Mouse (Mus musculus) forebrain, embryonic 15.5 days (tissue): ENCODE measurements at regions not wholly inside any gene's neighbourhood (a gene's known extent, or its start where the extent isn't known, plus 50 kb on each side); places are given as distances from the start of the nearest gene placed in this dataset.
"Not testable (repeated sequence)": the region's sequence is repeated elsewhere in the genome, so short reads cannot be mapped to it uniquely, and the experiment has no call there.

Source experiments
- ATAC-seq: fragments of 200-750 bp; cut with Nextera tagmentation; replicated peaks from 2 replicates; pipeline ENCODE4 v1.8.0; 2017; ENCODE audit warnings: mild to moderate bottlenecking, moderate TSS enrichment, moderate library complexity
- H3K27ac ChIP-seq: fragments of 300-500 bp; sonication (generic); replicated peaks from 2 replicates; pipeline ENCODE4 v1.5.1; 2015; ENCODE audit warnings: mild to moderate bottlenecking, inconsistent platforms
- H3K27me3 ChIP-seq: fragments of 300-500 bp; sonication (generic); 2 replicates; pipeline ENCODE4 v1.6.1; 2015; ENCODE audit warnings: inconsistent platforms
- H3K36me3 ChIP-seq: fragments of 300-500 bp; sonication (generic); 2 replicates; pipeline ENCODE4 v1.6.1; 2015; ENCODE audit warnings: mild to moderate bottlenecking, inconsistent platforms
- H3K4me1 ChIP-seq: fragments of 300-500 bp; sonication (generic); 2 replicates; pipeline ENCODE4 v1.6.1; 2015; ENCODE audit warnings: inconsistent platforms
- H3K4me2 ChIP-seq: fragments of 300-500 bp; sonication (generic); replicated peaks from 2 replicates; pipeline ENCODE4 v1.6.1; 2015; ENCODE audit warnings: mild to moderate bottlenecking, inconsistent platforms
- H3K4me3 ChIP-seq: fragments of 300-500 bp; sonication (generic); 2 replicates; pipeline ENCODE4 v1.5.1; 2015; ENCODE audit warnings: mild to moderate bottlenecking, inconsistent platforms
- H3K9ac ChIP-seq: fragments of 300-500 bp; sonication (generic); replicated peaks from 2 replicates; pipeline ENCODE4 v1.6.1; 2015; ENCODE audit warnings: mild to moderate bottlenecking, inconsistent platforms
- H3K9me3 ChIP-seq: fragments of 300-500 bp; sonication (generic); 2 replicates; pipeline ENCODE4 v1.6.1; 2016; ENCODE audit warnings: inconsistent platforms
- WGBS: fragments of 180-500 bp; shearing (Covaris S2); methylation state at CpG from one replicate; pipeline ENCODE4 v1.1.7; 2015; ENCODE audit warnings: mixed read lengths; 5-methylcytosine and 5-hydroxymethylcytosine counted together

DNA sequence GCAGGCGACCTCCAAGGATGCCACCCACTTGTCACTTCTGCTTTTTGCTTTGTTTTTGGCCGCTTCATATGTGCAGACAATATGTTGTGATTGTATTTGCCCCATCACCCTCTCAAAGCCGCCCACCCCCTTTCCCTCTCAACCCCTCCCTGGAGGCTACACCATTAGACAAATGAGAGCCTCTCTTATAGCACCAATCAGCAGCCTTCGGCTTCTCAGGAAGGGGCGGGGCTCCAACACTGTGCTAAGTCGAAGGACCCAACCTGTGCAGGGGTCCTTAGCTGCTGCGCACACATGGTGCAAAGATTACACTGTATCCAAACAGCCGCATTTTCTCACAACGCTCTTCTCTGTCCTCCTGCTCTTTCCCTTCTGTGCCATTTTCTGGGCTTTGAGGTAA is 305.1 kb upstream of the 3110018I06Rik start:
- no peaks in the 10 kb centered on the region for H3K36me3 ChIP-seq
- 59% methylated on average over 9 of the region's 9 CpGs for WGBS
- 0 out of 2 replicates have a peak overlapping the region, but pooled peaks have one; percentile 5 for H3K4me2 ChIP-seq

DNA sequence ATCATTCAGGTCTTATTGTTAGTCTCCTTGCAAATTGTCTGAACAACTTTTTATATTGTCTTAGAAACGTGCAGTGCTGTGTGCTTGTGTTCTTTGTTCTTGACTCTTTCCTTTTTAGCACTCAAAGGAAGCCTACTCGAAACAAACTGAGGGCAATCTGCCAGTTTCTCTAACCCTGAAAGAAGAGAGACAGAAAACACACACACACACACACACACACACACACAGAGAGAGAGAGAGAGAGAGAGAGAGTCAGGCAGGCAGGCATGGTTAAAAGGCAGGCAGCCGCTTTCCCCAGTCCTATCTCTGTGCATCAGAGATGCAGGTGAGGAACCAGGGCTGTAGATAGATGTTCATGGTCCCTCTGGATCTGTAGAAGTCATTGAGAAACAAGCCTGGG is 304.0 kb upstream of the 3110018I06Rik start:
- Histone ChIP-seq H3K4me3 (no peak overlapping the region), H3K9me3 (no peaks in the 10 kb centered on the region), H3K9ac (no peak overlapping the region), H3K4me1 (peaks cover 12% of the 10 kb centered on the region), H3K27me3 (no peaks in the 10 kb centered on the region), H3K4me2 (no peak overlapping the region), H3K36me3 (no peaks in the 10 kb centered on the region), H3K27ac (no peak overlapping the region)
- no peak for ATAC-seq
- 22% methylated on average over 3 of the region's 3 CpGs for WGBS

More for the DNA sequence above, 305.1 kb upstream of the 3110018I06Rik start:
- no peak overlapping the region for H3K9ac ChIP-seq
- no peak; the same call in 1 of the 2 replicates for ATAC-seq
- H3K9me3 ChIP-seq = no peaks in the 10 kb centered on the region
- H3K4me1 ChIP-seq = peaks cover 12% of the 10 kb centered on the region
- no peak overlapping the region for H3K4me3 ChIP-seq
- H3K27ac ChIP-seq = no peak overlapping the region
- no peaks in the 10 kb centered on the region for H3K27me3 ChIP-seq

DNA sequence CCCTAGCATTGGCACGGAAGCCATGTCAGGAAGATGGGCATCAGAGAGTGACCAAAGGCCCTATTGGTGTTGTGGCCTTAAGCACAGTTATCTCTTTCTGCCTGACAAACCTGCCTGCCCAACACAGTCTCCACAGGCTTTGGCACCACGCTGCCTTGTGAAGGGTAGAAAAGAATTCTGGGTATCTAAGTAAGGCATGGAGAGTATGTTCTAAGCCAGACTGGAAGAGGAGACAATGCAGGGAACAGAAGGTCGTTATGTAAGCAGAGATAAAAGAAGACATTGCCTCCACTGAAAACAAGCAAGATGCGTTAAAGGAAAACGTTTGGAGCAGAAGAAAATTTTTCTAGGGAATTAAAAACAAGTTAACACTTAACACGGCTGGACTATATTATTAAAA is 302.1 kb upstream of the 3110018I06Rik start:
- Histone ChIP-seq H3K4me3 (no peak overlapping the region), H3K27me3 (no peaks in the 10 kb centered on the region), H3K9ac (no peak overlapping the region), H3K4me1 (peaks cover 12% of the 10 kb centered on the region), H3K9me3 (no peaks in the 10 kb centered on the region), H3K4me2 (no peak overlapping the region), H3K36me3 (no peaks in the 10 kb centered on the region), H3K27ac (no peak overlapping the region)
- WGBS = 75% methylated on average over 6 of the region's 6 CpGs
- no peak for ATAC-seq

DNA sequence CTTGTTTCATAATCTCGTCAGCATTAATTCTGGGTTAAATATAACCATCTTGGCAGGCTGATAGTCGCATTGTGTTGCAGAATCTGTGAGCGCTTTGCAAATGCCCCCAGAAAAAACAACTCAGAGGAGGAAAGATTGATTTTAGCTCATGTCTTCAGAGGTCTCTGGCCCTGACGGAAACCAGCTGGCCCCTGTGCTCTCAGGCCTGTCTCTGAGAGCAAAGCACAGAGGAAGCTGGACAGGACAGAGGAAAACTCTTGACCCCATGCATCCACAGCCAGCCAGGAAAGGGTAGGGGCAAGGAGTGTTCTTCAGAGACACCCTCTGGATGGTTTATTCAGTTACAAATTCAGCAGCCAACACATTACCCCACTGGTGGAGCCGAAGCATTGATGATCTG is 300.4 kb upstream of the 3110018I06Rik start:
- no peak overlapping the region for H3K4me2 ChIP-seq
- H3K4me3 ChIP-seq = no peak overlapping the region
- no peaks in the 10 kb centered on the region for H3K9me3 ChIP-seq
- peaks cover 12% of the 10 kb centered on the region for H3K4me1 ChIP-seq
- H3K36me3 ChIP-seq = no peaks in the 10 kb centered on the region
- no peaks in the 10 kb centered on the region for H3K27me3 ChIP-seq
- no peak for ATAC-seq
- no peak overlapping the region for H3K27ac ChIP-seq
- H3K9ac ChIP-seq = no peak overlapping the region
- WGBS = 81% methylated on average over 5 of the region's 5 CpGs

DNA sequence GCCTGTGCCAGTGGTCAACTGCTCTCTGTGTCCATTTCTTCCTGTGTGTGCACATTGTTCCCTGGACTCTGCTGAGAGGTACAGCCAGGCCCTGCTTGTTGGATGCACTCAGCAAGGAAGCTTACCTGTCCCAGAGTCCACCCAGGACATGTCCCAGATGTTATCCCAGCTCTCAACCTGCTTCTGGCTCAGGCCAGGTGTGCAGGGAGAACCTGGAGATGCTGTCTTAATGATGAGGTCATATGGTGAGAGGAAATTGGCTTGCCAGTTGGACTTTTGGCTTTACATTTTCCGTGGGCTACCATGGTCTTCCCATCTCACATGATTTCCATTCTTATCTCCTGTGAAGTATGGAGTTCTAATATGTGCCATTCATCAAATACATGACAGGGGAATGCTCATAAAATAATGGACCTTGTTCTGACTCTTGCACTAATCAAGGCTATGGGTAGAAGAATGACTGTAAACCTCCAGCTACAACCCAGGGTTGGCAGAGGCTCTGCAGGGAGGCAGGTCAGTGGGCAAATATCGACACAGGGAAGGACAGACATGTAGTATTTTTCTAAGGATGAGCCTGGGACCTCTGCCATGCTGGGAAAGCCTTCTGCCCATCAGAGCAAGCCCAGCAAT is 289.9 kb upstream of the 3110018I06Rik start:
- Histone ChIP-seq H3K36me3 (no peaks in the 10 kb centered on the region), H3K27ac (no peak overlapping the region), H3K4me1 (no peaks in the 10 kb centered on the region), H3K27me3 (no peaks in the 10 kb centered on the region), H3K9ac (no peak overlapping the region), H3K4me2 (no peak overlapping the region), H3K4me3 (no peak overlapping the region), H3K9me3 (no peaks in the 10 kb centered on the region)
- no peak for ATAC-seq
- WGBS = 85% methylated on average over 2 of the region's 2 CpGs

DNA sequence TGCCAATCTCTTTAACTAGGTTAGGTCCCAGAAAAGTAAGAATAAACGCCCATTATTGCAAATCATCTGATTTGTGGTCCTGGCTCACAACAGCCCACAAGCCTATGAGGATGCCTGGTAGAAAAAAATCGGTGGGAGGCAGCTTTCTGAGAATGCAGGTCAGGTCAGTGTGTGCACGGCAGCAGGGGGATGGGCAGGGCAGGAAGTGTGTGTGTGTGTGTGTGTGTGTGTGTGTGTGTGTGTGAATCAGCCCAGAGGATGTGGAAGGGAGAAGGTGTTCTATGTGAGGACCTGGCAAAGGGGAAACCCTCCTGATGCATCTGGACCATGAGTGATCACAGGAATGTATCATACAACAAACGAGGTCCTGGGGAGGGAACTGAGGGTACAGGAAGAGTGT is 287.5 kb upstream of the 3110018I06Rik start:
- Histone ChIP-seq H3K9ac (no peak overlapping the region), H3K4me1 (no peaks in the 10 kb centered on the region), H3K36me3 (no peaks in the 10 kb centered on the region), H3K9me3 (no peaks in the 10 kb centered on the region), H3K4me2 (no peak overlapping the region), H3K27ac (no peak overlapping the region), H3K27me3 (no peaks in the 10 kb centered on the region), H3K4me3 (no peak overlapping the region)
- 71% methylated on average over 4 of the region's 4 CpGs for WGBS
- ATAC-seq = no peak

DNA sequence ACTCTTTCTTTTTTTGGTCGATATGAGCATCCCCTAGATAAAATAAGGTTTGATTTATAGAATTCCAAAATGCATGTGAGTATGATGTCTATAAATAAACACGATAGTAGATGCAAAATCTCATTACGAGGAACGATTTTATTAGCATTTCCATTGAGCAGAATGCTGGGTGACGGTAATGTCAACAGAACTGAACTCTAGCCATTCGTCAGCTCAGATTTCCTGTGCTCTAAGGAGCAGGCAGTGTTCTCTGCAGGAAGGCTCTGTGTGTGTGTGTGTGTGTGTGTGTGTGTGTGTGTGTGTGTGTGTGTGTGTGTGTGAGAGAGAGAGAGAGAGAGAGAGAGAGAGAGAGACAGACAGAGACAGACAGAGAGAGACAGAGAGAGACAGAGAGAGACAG is 279.6 kb upstream of the 3110018I06Rik start:
- ATAC-seq, H3K27ac ChIP-seq, H3K4me2 ChIP-seq, H3K9ac ChIP-seq, H3K9me3 ChIP-seq, H3K36me3 ChIP-seq, H3K4me1 ChIP-seq, H3K4me3 ChIP-seq, H3K27me3 ChIP-seq: not testable (repeated sequence)
- 58% methylated on average over 6 of the region's 6 CpGs for WGBS

DNA sequence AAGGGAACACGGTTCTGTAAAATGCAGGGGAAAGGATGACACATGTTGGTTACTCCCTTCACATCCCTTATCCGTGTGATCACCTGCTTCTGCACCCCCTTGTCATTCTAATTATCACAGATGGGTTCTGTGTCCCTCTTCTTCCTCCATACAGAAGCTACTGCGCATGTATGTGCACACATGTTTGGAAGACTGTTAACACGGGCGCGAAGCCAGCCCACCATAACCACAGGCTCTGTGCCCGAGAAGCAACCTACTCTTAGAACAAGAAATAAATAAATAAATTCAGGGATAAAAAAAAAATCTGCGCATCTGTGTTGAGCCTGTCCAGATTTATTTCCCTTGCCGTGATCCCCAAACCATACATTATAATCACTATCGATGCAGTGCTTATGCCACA is 275.6 kb upstream of the 3110018I06Rik start:
- Histone ChIP-seq H3K4me3 (no peak overlapping the region), H3K4me2 (no peak overlapping the region), H3K9ac (no peak overlapping the region), H3K9me3 (no peaks in the 10 kb centered on the region), H3K27ac (no peak overlapping the region), H3K36me3 (no peaks in the 10 kb centered on the region), H3K27me3 (no peaks in the 10 kb centered on the region), H3K4me1 (peaks cover 9% of the 10 kb centered on the region)
- 87% methylated on average over 10 of the region's 10 CpGs for WGBS
- ATAC-seq = no peak

DNA sequence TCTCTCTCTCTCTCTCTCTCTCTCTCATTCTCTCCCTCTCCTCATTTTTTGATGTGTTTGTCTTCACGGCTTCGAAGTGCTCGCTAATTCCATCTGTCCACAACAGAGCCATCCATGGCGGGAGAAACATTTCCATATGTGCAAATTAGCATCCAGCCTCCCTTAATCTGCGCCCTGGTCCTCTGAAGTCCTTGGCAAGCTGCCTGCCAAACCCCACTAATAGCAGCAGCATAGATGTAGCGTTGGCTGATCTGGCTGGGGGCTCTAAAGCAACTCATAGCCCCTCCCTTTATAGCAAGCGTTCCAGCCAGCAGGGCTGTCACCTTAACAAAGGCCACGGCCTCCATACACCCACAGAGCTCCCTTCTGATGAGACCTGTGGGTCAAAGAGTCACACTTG is 272.3 kb upstream of the 3110018I06Rik start:
- ATAC-seq = peak; percentile 69
- H3K27ac ChIP-seq = 0 out of 2 replicates have a peak overlapping the region, but pooled peaks have one; percentile 27
- WGBS = 13% methylated on average over 5 of the region's 8 CpGs
- H3K9ac ChIP-seq = no peak overlapping the region
- H3K4me1 ChIP-seq = peaks cover 9% of the 10 kb centered on the region
- H3K4me3 ChIP-seq = no peak overlapping the region
- H3K9me3 ChIP-seq = no peaks in the 10 kb centered on the region
- no peaks in the 10 kb centered on the region for H3K27me3 ChIP-seq
- no peak overlapping the region for H3K4me2 ChIP-seq
- no peaks in the 10 kb centered on the region for H3K36me3 ChIP-seq

DNA sequence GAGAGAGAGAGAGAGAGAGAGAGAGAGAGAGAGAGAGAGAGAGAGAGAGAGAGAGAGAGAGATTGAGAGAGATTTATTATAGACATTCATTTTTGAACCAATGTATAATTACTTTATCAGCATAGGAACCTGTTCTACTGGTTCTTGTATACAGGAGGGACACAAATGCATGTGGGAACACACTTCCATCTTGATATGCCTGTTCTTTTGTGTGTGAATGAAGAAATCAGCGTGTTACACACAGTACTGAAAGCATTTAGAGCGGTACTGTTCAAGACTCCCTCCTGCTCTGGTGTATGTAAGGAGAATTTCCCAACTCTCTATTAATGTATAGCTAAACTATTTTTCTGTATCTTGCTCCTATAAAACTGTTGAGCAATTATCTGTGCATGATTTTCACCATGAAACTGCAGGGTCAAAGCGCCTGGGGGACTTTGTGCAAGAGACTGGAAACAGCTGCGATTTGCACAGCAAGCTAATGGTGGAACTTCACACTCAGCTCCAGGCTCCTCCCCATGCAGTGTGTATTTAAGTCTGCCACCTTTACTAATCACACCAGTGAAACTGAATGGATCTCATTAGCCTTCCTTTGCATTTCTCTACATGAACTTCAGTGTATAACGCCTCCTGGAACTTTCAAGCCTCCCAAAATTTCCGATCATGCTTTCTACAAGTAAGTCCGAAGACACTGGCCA is 267.0 kb upstream of the 3110018I06Rik start:
- no peak for ATAC-seq
- Histone ChIP-seq H3K9me3 (no peaks in the 10 kb centered on the region), H3K9ac (no peak overlapping the region), H3K4me3 (no peak overlapping the region), H3K36me3 (no peaks in the 10 kb centered on the region), H3K27me3 (no peaks in the 10 kb centered on the region), H3K4me2 (no peak overlapping the region), H3K4me1 (peaks cover 2% of the 10 kb centered on the region), H3K27ac (no peak overlapping the region)
- 76% methylated on average over 7 of the region's 7 CpGs for WGBS

DNA sequence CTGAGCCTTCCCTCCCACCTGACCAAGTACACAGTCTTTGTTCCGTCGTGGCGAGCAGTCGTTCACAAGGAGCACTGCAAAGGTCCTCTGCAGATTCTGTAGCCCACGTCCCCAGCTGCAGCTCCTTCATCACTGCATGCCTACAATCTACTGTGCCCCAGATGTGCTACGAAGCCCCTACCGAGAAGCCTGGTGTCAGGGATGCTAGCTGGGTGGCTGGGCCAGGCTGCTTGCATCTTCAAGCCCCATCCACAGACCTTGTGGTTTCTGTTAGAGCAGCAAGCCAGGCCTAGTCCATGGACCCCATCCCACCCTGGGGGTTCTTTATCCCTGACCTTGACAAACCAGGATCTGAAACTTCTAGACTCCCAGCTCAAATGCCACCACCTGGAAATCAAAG is 266.3 kb upstream of the 3110018I06Rik start:
- H3K27ac ChIP-seq = no peak overlapping the region
- no peaks in the 10 kb centered on the region for H3K9me3 ChIP-seq
- H3K36me3 ChIP-seq = no peaks in the 10 kb centered on the region
- no peak overlapping the region for H3K4me3 ChIP-seq
- H3K9ac ChIP-seq = no peak overlapping the region
- H3K27me3 ChIP-seq = no peaks in the 10 kb centered on the region
- no peak overlapping the region for H3K4me2 ChIP-seq
- no peaks in the 10 kb centered on the region for H3K4me1 ChIP-seq
- WGBS = 82% methylated on average over 7 of the region's 7 CpGs
- no peak for ATAC-seq

DNA sequence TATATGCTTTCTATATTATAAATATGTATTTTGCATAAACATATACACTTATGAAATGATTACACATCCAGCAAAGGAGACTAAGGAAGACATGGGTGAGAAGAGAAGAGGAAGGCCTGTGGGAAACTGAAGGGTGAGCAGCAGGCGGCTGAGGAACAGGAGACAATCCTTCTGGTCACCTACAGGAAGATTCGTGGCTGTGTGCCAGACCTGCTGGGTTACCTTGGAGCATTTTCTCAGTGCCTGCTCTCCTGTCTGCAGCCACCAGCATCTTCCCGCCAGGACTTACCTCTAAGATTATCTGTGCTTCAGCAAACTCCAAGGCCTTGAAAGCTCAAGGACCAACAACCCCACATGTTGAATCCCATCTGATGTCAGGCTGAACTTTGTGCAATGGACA is 258.3 kb upstream of the 3110018I06Rik start:
- Histone ChIP-seq H3K27me3 (no peaks in the 10 kb centered on the region), H3K4me3 (no peak overlapping the region), H3K27ac (no peak overlapping the region), H3K9me3 (no peaks in the 10 kb centered on the region), H3K9ac (no peak overlapping the region), H3K4me2 (no peak overlapping the region), H3K4me1 (no peaks in the 10 kb centered on the region), H3K36me3 (no peaks in the 10 kb centered on the region)
- 86% methylated on average over 3 of the region's 3 CpGs for WGBS
- ATAC-seq = no peak

DNA sequence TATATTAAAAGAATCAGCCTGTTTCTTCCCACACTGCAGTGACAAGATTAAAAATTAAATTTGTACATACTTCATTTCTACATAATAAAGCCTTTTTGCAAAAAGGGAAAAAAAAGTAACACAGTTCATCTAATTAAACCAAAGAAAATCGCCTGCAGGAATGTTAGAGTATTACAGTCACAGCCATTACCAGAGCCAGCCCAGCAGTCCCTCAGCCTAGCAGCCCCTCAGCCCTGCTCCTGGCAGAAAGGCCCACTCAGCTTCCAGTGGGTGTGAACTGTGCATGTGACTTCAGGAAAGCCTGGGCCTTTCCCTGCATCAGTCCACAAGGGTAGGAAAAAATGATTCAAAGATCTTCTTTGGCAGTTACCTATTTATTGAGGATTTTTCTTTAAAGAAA is 256.8 kb upstream of the 3110018I06Rik start:
- no peaks in the 10 kb centered on the region for H3K9me3 ChIP-seq
- H3K4me1 ChIP-seq = no peaks in the 10 kb centered on the region
- no peak overlapping the region for H3K9ac ChIP-seq
- H3K27me3 ChIP-seq = no peaks in the 10 kb centered on the region
- 14% methylated on average over 1 of the region's 1 CpGs for WGBS
- H3K36me3 ChIP-seq = no peaks in the 10 kb centered on the region
- ATAC-seq = no peak
- H3K4me2 ChIP-seq = no peak overlapping the region
- no peak overlapping the region for H3K27ac ChIP-seq
- H3K4me3 ChIP-seq = no peak overlapping the region
